ENCODE assay signal across 9 mouse cellular contexts in genomic region chr5:143084898-143085297, GRCm38 (mm10). TPM values are rescaled to one million over a fixed set of nuclear protein-coding genes. Genes with fewer than 3 reads are reported as not detected.
A peak's percentile ranks its signal among the peaks of the same experiment; 100 is the strongest.
DNase-seq lines count a peak whose midpoint lies in the region; ATAC-seq and TF ChIP-seq lines count a peak whose summit lies in the region.
"Had no signal": no experiment of that assay in that cellular context is flagged by ENCODE, and none has a peak within 500 bp of the region (broad histone marks: within the 10 kb centered on the region; RNA-seq: fewer than 3 reads in every experiment).

No protein-coding gene starts in this region.

- no peak for ATAC-seq in cerebellum, adult (ENCODE audit: insufficient number of reproducible peaks, low FRiP score, low TSS enrichment)
- no peak for ATAC-seq in limb, embryonic 11.5 days (ENCODE audit: insufficient number of reproducible peaks, low FRiP score, low TSS enrichment, low read depth)

- no peaks in the 10 kb centered on the region for H3K27me3 ChIP-seq in limb, embryonic 11.5 days (ENCODE audit: control insufficient read depth, insufficient read depth, low read length)
- H3K27me3 ChIP-seq: hindbrain, embryonic 15.5 days had no signal

- H3K4me2 ChIP-seq in limb, embryonic 11.5 days (ENCODE audit: low read depth, severe bottlenecking) = no peak overlapping the region
- H3K4me2 ChIP-seq: hindbrain, embryonic 15.5 days had no signal

- no peak overlapping the region for H3K27ac ChIP-seq in ES-E14 (ENCODE audit: insufficient read depth, low read depth, low read length, poor library complexity, severe bottlenecking)
- no peak overlapping the region for H3K27ac ChIP-seq in limb, embryonic 11.5 days (replicated peaks; ENCODE audit: low read depth, low read length)
- H3K27ac ChIP-seq: hindbrain, embryonic 15.5 days had no signal

- H3K9me3 ChIP-seq in ES-E14 (ENCODE audit: control insufficient read depth, insufficient read depth, low read depth, low read length) = no peaks in the 10 kb centered on the region
- H3K9me3 ChIP-seq in limb, embryonic 11.5 days (ENCODE audit: control insufficient read depth, low read length) = no peaks in the 10 kb centered on the region
- H3K9me3 ChIP-seq: hindbrain, embryonic 15.5 days had no signal

- in situ Hi-C loops in ES-E14 (cut with MboI; ENCODE audit: low sequenced_read_pairs in 2 of 2, unreplicated experiment in 2 of 2) = no loop called here

- H3K4me1 ChIP-seq in ES-E14 (ENCODE audit: control insufficient read depth in 2 of 2, insufficient read depth in 2 of 2, low read length in 2 of 2, poor library complexity in 1 of 2) = no peaks in the 10 kb centered on the region
- no peaks in the 10 kb centered on the region for H3K4me1 ChIP-seq in limb, embryonic 11.5 days (ENCODE audit: control insufficient read depth, insufficient read depth, low read length)
- H3K4me1 ChIP-seq: hindbrain, embryonic 15.5 days had no signal

- H3K4me3 ChIP-seq in ES-E14 (ENCODE audit: insufficient read depth in 1 of 2, low read depth in 1 of 2, low read length in 2 of 2, poor library complexity in 1 of 2, severe bottlenecking in 1 of 2) = no peak overlapping the region
- H3K4me3 ChIP-seq in limb, embryonic 11.5 days (ENCODE audit: low read depth, low read length) = no peak overlapping the region
- H3K4me3 ChIP-seq: hindbrain, embryonic 15.5 days had no signal

- no peak overlapping the region for H3K9ac ChIP-seq in ES-E14 (ENCODE audit: insufficient read depth, low read depth, low read length, poor library complexity, severe bottlenecking)
- H3K9ac ChIP-seq in limb, embryonic 11.5 days (ENCODE audit: low read length) = no peak overlapping the region
- H3K9ac ChIP-seq: hindbrain, embryonic 15.5 days had no signal

- 70% methylated on average over 4 of the region's 4 CpGs for WGBS in limb, embryonic 11.5 days

- peaks cover 20% of the 10 kb centered on the region for H3K36me3 ChIP-seq in ES-E14 (ENCODE audit: control insufficient read depth, insufficient read depth, low read length, poor library complexity, severe bottlenecking)
- H3K36me3 ChIP-seq in limb, embryonic 11.5 days (ENCODE audit: control insufficient read depth, insufficient read depth, low read length) = peaks cover 13% of the 10 kb centered on the region; the same call in 1 of the 2 replicates

- peak; percentile 25 for DNase-seq in cerebellum, adult 11 months
- peak; percentile 25 to 37 for DNase-seq in layer of hippocampus, postnatal 10 days (ENCODE audit: low spot score in 2 of 2)
- no peak for DNase-seq in layer of hippocampus, postnatal 14 days (ENCODE audit: low spot score in 2 of 2)
- DNase-seq in ES-E14 (ENCODE audit: low read depth, low spot score) = peak; percentile 47
- peak; percentile 56 to 72 for DNase-seq in cerebellum, postnatal 25 days
- DNase-seq in limb, embryonic 11.5 days (ENCODE audit: low spot score) = peak; percentile 55
- DNase-seq in testis, postnatal 10 days (ENCODE audit: low spot score) = peak; percentile 61

TF ChIP-seq in ES-E14, 5 proteins besides CTCF, POLR2A, EP300 and RAD21:
- no peak for TF ChIP-seq CHD2 (IDR thresholded peaks at IDR 0.05; ENCODE audit: low read depth, low read length)
- peak; percentile 17; the same call in 1 of the 2 replicates for TF ChIP-seq ZC3H11A (IDR thresholded peaks at IDR 0.05; ENCODE audit: borderline replicate concordance, low read depth, low read length)

RNA-seq across cellular contexts. Expression of gene Rnf216, which starts 27.9 kb away (rescaled TPM):
- total RNA-seq in layer of hippocampus, postnatal 10 days (2021) = 10 to 100 TPM; 42.4 to 44.5 TPM
- 10 to 100 TPM; 46.4 to 47.4 TPM for total RNA-seq in layer of hippocampus, postnatal 14 days (2021)
- total RNA-seq in ES-E14 (2012; rRNA removed) = 17.7 and 23.8 TPM in 2 replicates
- polyA plus RNA-seq in limb, embryonic 11.5 days (2014; fragmentation: Nextera tagmentation; extraction: Ambion mirVana) = 36.6 and 37.7 TPM in 2 replicates

Comparison
In these comparisons a context has a peak if more than half of its experiments do, and no peak if none do; other contexts are left out.
1. DNase-seq: peak in cerebellum, adult 11 months (single experiment), layer of hippocampus, postnatal 10 days (2 of 2), ES-E14 (single experiment), cerebellum, postnatal 25 days (2 of 2), limb, embryonic 11.5 days (single experiment) and testis, postnatal 10 days (single experiment); none in layer of hippocampus, postnatal 14 days (0 of 2).